Mouse (Mus musculus) liver, embryonic 11.5 days (tissue): ENCODE data around the gene Oser1. TPM values are rescaled to one million over a fixed set of nuclear protein-coding genes. Genes with fewer than 3 reads are reported as not detected.
"Not testable (repeated sequence)": the region's sequence is repeated elsewhere in the genome, so short reads cannot be mapped to it uniquely, and the experiment has no call there.

ENCODE experiments used
- ATAC-seq: fragments of 200-750 bp; cut with Nextera tagmentation; replicated peaks from 2 replicates; pipeline ENCODE4 v1.8.0; 2017; ENCODE audit warnings: moderate number of reproducible peaks, mild to moderate bottlenecking, moderate TSS enrichment, moderate library complexity; ENCODE audit not compliant: low FRiP score
- DNase-seq: peaks from one replicate; pipeline ENCODE4 v3.0.0-alpha.2; 2017; ENCODE audit warnings: low spot score
- H3K27ac ChIP-seq: fragments of 300-500 bp; sonication (generic); 2 replicates; pipeline ENCODE4 v1.5.1; 2014; ENCODE audit warnings: mild to moderate bottlenecking, low read depth, low read length, control low read depth
- H3K27me3 ChIP-seq: fragments of 300-500 bp; sonication (generic); replicated peaks from 2 replicates; pipeline ENCODE4 v1.6.1; 2014; ENCODE audit warnings: low read length, mixed read lengths; ENCODE audit not compliant: control insufficient read depth, insufficient read depth
- H3K36me3 ChIP-seq: fragments of 300-500 bp; sonication (generic); 2 replicates; pipeline ENCODE4 v1.6.1; 2014; ENCODE audit warnings: mild to moderate bottlenecking, low read length, moderate library complexity, mixed read lengths; ENCODE audit not compliant: control insufficient read depth, insufficient read depth
- H3K4me1 ChIP-seq: fragments of 300-500 bp; sonication (generic); replicated peaks from 2 replicates; pipeline ENCODE4 v1.6.1; 2014; ENCODE audit warnings: low read length, mixed read lengths; ENCODE audit not compliant: control insufficient read depth, insufficient read depth
- H3K4me2 ChIP-seq: fragments of 300-500 bp; sonication (generic); 2 replicates; pipeline ENCODE4 v1.6.1; 2014; ENCODE audit warnings: mild to moderate bottlenecking, control low read depth, moderate library complexity
- H3K4me3 ChIP-seq: fragments of 300-500 bp; sonication (generic); 2 replicates; pipeline ENCODE4 v1.5.1; 2014; ENCODE audit warnings: low read depth, low read length, control low read depth
- H3K9ac ChIP-seq: fragments of 300-500 bp; sonication (generic); 2 replicates; pipeline ENCODE4 v1.6.1; 2014; ENCODE audit warnings: low read depth, low read length, control low read depth
- H3K9me3 ChIP-seq: fragments of 300-500 bp; sonication (generic); 2 replicates; pipeline ENCODE4 v1.6.1; 2016; ENCODE audit warnings: low read length, inconsistent platforms, mixed read lengths; ENCODE audit not compliant: control insufficient read depth
- WGBS: fragments of 180-500 bp; shearing (Covaris S2); extraction: QIAGEN DNeasy Blood & Tissue Kit; methylation state at CpG from one replicate; pipeline ENCODE4 v1.1.7; 2014; 5-methylcytosine and 5-hydroxymethylcytosine counted together
- polyA plus RNA-seq: library from polyadenylated mRNA; unstranded; fragments of >200 nt; fragmentation: Nextera tagmentation; extraction: Ambion mirVana; gene quantifications from 2 replicates; pipeline ENCODE4 v1.2.1, GENCODE M21; 2014

Oser1 gene
- polyA plus RNA-seq, 1 experiment from 2014 or later, result 61.0 TPM

DNA sequence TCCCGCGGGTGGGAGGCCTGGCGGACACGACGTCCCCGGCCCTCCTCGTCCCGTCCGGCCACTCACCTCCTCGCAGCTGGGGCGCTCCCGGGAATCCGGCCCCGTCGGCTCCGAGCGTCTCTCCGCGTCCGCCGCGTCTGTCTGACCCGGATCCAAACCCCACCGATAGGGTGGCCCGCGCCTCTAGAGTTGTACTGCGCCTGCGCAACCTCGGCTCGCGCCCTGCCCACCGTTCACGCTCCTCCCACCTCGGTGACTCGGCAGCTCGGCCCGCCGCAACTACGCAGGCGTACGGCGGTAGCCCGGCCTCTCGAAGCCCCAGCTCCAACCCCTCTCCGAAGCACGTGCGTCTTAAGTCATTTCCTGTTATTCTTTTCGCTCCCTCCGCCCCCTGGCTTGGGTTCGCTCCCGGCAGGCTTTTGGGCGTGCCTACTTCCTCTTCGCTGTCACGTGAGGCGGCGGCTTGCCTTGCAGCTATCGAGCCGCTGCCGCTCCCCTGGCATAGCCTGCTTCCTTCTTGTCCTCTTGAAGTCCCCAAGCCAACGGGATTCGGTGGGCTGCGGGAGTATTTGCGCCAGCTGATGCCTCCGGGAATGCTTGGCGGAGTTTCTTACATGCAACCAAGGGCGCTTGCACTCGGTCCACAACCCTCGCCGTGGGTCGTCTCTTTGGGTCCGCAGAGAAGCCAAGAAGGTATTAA is 5.0 kb downstream of the Oser1 start:
- WGBS, result under 1% methylated on average over 71 of the region's 71 CpGs

DNA sequence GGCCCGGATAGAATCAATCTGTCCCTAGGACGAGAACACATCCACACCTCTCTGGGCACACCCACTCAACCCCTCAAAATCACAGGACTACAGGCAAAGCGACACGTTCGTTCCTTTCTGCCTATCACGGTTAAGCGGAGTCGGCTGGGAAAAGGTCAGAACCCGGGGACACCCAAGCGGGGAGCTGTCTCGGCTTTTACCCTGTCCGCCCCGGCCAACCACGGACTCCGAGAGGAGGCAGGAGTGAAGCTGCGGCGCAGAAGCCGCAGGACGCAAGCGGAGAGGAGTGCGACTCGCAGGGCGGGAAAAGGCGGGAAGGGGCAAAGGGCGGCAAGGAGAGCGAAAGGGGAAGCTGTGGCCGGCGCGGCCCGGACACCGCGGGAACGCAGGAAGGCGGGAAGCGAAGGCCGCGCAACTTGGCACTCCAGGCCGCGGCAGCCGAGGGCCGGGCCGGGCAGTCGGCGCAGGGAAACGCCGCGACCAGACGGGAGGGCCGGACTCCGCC is 5.6 kb downstream of the Oser1 start:
- Histone ChIP-seq H3K9ac (peak overlapping the region; percentile 78), H3K36me3 (no peaks in the 10 kb centered on the region), H3K27me3 (no peaks in the 10 kb centered on the region), H3K4me2 (peak overlapping the region; percentile 89), H3K9me3 (no peaks in the 10 kb centered on the region), H3K4me3 (peak overlapping the region; percentile 95), H3K4me1 (peaks cover 23% of the 10 kb centered on the region), H3K27ac (peak overlapping the region; percentile 80)
- ATAC-seq, result peak; percentile 56
- DNase-seq, result no peak
- under 1% methylated on average over 50 of the region's 50 CpGs for WGBS

More for the DNA sequence above, 5.0 kb downstream of the Oser1 start:
- peak; percentile 99 for ATAC-seq
- Histone ChIP-seq H3K4me2 (peak overlapping the region; percentile 89), H3K9ac (peak overlapping the region; percentile 78), H3K9me3 (no peaks in the 10 kb centered on the region), H3K4me1 (peaks cover 23% of the 10 kb centered on the region), H3K27me3 (no peaks in the 10 kb centered on the region), H3K27ac (peak overlapping the region; percentile 80), H3K4me3 (peak overlapping the region; percentile 95), H3K36me3 (no peaks in the 10 kb centered on the region)
- peak; percentile 96 for DNase-seq

DNA sequence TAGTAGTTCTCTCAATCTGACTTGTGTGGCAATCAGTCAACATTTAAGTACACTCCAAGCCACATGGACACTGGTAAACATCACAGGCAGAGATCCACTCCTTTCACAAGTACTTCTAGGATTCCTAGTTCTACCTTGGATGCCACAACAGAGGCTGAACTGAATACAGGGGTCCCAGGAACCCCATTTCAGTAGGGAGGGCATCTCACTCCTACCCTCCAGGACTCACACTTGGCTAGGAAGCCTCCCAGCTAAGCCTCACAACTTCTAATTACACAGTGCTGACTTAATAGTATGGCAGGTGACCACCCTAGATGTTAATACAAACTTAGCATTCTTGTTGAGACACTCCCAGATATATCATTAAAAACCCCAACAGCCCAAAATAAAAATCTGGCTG is 6.7 kb downstream of the Oser1 start:
- H3K4me1 ChIP-seq, result peaks cover 23% of the 10 kb centered on the region
- no peaks in the 10 kb centered on the region for H3K27me3 ChIP-seq
- H3K9ac ChIP-seq, result peak overlapping the region; percentile 78
- DNase-seq, result no peak
- H3K9me3 ChIP-seq, result no peaks in the 10 kb centered on the region
- no peaks in the 10 kb centered on the region; the same call in 1 of the 2 replicates for H3K36me3 ChIP-seq
- H3K4me2 ChIP-seq, result peak overlapping the region; percentile 89
- no peak for ATAC-seq
- H3K4me3 ChIP-seq, result peak overlapping the region; percentile 95
- no peak overlapping the region for H3K27ac ChIP-seq

DNA sequence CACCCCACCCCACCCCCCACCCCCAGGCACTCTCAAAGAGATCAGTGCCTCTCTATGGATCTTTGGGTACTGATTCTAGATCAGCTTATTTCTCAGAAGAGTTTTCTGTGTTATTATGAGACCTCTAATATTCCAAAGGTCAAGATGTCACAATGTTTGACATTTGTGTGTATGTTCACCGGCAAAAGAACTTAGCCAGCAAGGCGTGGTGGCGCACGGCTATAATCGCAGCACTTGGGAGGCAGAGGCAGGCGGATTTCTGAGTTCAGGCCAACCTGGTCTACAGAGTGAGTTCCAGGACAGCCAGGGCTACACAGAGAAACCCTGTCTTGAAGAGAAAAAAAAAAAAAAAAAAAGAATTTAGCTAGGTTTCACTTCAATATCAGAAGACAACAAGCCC is 7.5 kb downstream of the Oser1 start:
- Histone ChIP-seq H3K4me1 (peaks cover 23% of the 10 kb centered on the region), H3K36me3 (peaks cover 6% of the 10 kb centered on the region; the same call in 1 of the 2 replicates), H3K9ac (no peak overlapping the region), H3K27ac (no peak overlapping the region), H3K9me3 (no peaks in the 10 kb centered on the region), H3K27me3 (no peaks in the 10 kb centered on the region), H3K4me3 (no peak overlapping the region), H3K4me2 (no peak overlapping the region)
- 92% methylated on average over 6 of the region's 6 CpGs for WGBS
- ATAC-seq (no peak), DNase-seq (no peak)

DNA sequence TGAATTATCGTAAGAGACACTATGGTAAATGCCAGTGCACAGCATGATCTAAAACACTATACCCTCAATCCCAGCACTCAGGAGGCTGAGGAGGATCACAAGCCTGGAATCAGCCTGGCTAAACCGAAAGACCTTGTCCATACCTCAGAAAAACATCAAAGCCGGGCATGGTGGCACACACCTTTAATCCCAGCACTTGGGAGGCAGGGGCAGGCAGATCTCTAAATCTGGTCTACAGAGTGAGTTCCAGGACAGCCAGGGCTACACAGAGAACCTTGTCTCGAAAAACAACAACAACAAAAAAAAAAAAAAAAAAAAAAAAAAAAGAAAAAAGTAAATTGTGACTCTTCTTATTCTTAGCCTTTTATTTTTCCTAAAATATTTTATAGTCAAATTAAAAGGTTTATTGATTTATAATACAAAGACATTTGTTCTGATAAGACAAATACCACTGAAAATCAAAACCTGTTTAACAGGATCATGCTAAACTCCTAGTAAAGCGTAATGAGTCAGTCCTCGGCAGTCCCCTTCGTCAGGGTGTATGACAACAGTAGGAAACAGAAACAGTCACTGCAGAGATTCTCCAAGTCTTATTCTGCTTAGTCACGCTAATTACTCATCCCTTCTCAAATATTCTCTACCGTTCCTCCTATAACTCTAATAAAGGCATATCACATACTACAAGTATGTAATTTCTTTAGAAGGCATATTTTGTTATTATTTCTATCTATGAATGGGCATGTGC is 11.5 kb downstream of the Oser1 start:
- Histone ChIP-seq H3K4me2 (no peak overlapping the region), H3K9ac (no peak overlapping the region), H3K9me3 (no peaks in the 10 kb centered on the region), H3K4me1 (peaks cover 10% of the 10 kb centered on the region), H3K27ac (no peak overlapping the region), H3K36me3 (peaks cover 16% of the 10 kb centered on the region; the same call in 1 of the 2 replicates), H3K27me3 (no peaks in the 10 kb centered on the region), H3K4me3 (no peak overlapping the region)
- ATAC-seq (no peak), DNase-seq (no peak)
- WGBS, result 88% methylated on average over 9 of the region's 9 CpGs

DNA sequence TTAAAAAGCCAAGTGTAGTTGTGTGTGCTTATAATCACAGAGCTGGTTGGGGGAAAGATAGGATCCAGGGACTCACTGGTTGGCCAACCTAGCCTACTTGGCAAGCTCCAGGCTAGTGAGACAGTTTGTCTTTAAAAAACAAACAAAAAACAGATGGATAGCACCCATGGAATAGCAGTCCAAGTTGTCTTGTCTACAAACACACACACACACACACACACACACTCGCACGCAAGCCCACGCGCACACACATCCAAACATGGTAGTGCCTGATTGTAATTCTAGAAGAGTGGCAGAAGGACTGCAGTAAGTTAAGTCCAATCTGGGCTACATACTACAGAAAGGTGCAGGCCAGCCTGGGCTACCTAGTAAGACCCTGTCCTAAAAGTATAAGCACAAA is 12.1 kb downstream of the Oser1 start:
- no peaks in the 10 kb centered on the region for H3K9me3 ChIP-seq
- ATAC-seq (no peak), DNase-seq (no peak)
- peaks cover 16% of the 10 kb centered on the region; the same call in 1 of the 2 replicates for H3K36me3 ChIP-seq
- WGBS, result 97% methylated on average over 4 of the region's 4 CpGs
- H3K4me3 ChIP-seq, result no peak overlapping the region
- H3K9ac ChIP-seq, result no peak overlapping the region
- H3K27me3 ChIP-seq, result no peaks in the 10 kb centered on the region
- peaks cover 4% of the 10 kb centered on the region for H3K4me1 ChIP-seq
- no peak overlapping the region for H3K4me2 ChIP-seq
- H3K27ac ChIP-seq, result no peak overlapping the region

DNA sequence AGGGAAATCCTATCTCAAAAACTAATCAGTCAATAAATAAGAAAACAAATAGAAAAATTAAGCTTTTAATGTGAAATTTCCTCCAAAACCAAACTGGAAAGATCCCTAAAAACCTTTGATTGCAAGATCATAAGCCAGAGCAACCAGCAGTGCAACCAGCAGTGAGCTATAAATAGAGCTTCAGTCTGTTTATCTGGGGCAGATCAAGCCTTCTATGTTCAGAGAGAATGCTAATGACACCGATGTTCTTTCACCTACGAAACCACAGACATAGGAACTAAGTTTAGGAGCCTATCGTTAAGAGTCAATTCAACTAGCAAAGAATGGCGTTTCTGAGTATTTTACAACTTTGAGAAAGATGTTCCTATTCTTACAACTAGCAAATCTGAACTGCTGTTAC is 12.7 kb downstream of the Oser1 start:
- peaks cover 21% of the 10 kb centered on the region; the same call in 1 of the 2 replicates for H3K36me3 ChIP-seq
- no peak overlapping the region for H3K9ac ChIP-seq
- DNase-seq (no peak), ATAC-seq (no peak)
- H3K27ac ChIP-seq, result no peak overlapping the region
- 74% methylated on average over 4 of the region's 4 CpGs for whole genome bisulfite sequencing
- 0 out of 2 replicates have a peak, but pooled peaks cover 4% of the 10 kb centered on the region for H3K4me1 ChIP-seq
- H3K9me3 ChIP-seq, result no peaks in the 10 kb centered on the region
- H3K4me2 ChIP-seq, result no peak overlapping the region
- H3K27me3 ChIP-seq, result no peaks in the 10 kb centered on the region
- no peak overlapping the region for H3K4me3 ChIP-seq

DNA sequence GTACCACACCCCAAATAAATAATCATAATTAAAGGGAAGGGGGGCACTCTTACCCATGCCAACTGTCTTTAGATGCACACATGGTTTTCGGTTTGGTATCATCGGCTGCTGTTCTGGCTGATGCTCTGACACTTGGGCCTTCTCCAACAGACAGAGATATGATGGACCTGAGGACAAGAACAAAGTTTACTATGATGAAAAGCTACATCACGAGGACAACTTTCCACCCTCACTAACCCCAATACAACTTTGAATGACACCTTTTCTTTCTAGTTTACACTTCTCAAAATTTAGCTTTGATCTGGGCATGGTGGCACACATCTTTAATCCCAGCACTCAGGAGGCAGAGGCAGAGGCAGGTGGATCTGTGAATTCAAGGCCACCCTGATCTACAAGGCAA is 13.2 kb downstream of the Oser1 start:
- DNase-seq, H3K27ac ChIP-seq: not testable (repeated sequence)
- WGBS, result 93% methylated on average over 3 of the region's 3 CpGs

More for the DNA sequence above, 13.2 kb downstream of the Oser1 start:
- H3K4me1 ChIP-seq, ATAC-seq, H3K27me3 ChIP-seq, H3K4me2 ChIP-seq, H3K4me3 ChIP-seq, H3K9ac ChIP-seq, H3K9me3 ChIP-seq: not testable (repeated sequence)
- peaks cover 21% of the 10 kb centered on the region; the same call in 1 of the 2 replicates for H3K36me3 ChIP-seq
